In genomic region chr2:24679012-24679651, GRCm38 (mm10) we compare ENCODE assay signal across 8 mouse cellular contexts.
DNase-seq lines count a peak whose midpoint lies in the region; ATAC-seq and TF ChIP-seq lines count a peak whose summit lies in the region.

No protein-coding gene starts in this region.

- H3K36me3 ChIP-seq in intestine, embryonic 16.5 days (ENCODE audit: control insufficient read depth, insufficient read depth, low read length): no peaks in the 10 kb centered on the region
- H3K36me3 ChIP-seq in liver, embryonic 12.5 days: no peaks in the 10 kb centered on the region
- H3K36me3 ChIP-seq in midbrain, postnatal 0 days (ENCODE audit: insufficient read depth, low read length): peaks cover 42% of the 10 kb centered on the region
- H3K36me3 ChIP-seq in stomach, embryonic 15.5 days: no peaks in the 10 kb centered on the region

- H3K9me3 ChIP-seq in intestine, embryonic 16.5 days (ENCODE audit: control insufficient read depth, low read length): no peaks in the 10 kb centered on the region
- no peaks in the 10 kb centered on the region for H3K9me3 ChIP-seq in liver, embryonic 12.5 days (replicated peaks)
- no peaks in the 10 kb centered on the region for H3K9me3 ChIP-seq in midbrain, postnatal 0 days (ENCODE audit: low read length)
- H3K9me3 ChIP-seq in stomach, embryonic 15.5 days: no peaks in the 10 kb centered on the region

- 0 out of 2 replicates have a peak, but pooled peaks cover 3% of the 10 kb centered on the region for H3K4me1 ChIP-seq in intestine, embryonic 16.5 days (ENCODE audit: control insufficient read depth, insufficient read depth, low read length)
- no peaks in the 10 kb centered on the region for H3K4me1 ChIP-seq in liver, embryonic 12.5 days
- H3K4me1 ChIP-seq in midbrain, postnatal 0 days (ENCODE audit: insufficient read depth, low read length): no peaks in the 10 kb centered on the region
- no peaks in the 10 kb centered on the region for H3K4me1 ChIP-seq in stomach, embryonic 15.5 days

- H3K27me3 ChIP-seq in intestine, embryonic 16.5 days (replicated peaks; ENCODE audit: control insufficient read depth, insufficient read depth, low read length): no peaks in the 10 kb centered on the region; the same call in 1 of the 2 replicates
- H3K27me3 ChIP-seq in liver, embryonic 12.5 days (replicated peaks): peaks cover 28% of the 10 kb centered on the region
- no peaks in the 10 kb centered on the region for H3K27me3 ChIP-seq in midbrain, postnatal 0 days (ENCODE audit: insufficient read depth, low read length)
- 0 out of 2 replicates have a peak, but pooled peaks cover 3% of the 10 kb centered on the region for H3K27me3 ChIP-seq in stomach, embryonic 15.5 days (replicated peaks)

- WGBS in intestine, embryonic 16.5 days: 25% methylated on average over 50 of the region's 50 CpGs
- 25% methylated on average over 50 of the region's 50 CpGs for WGBS in liver, embryonic 12.5 days (ENCODE audit: insufficient replicate concordance)
- 25% methylated on average over 50 of the region's 50 CpGs for WGBS in midbrain, postnatal 0 days
- 28% methylated on average over 50 of the region's 50 CpGs for WGBS in stomach, embryonic 15.5 days

- peak overlapping the region; percentile 22; the same call in 1 of the 2 replicates for H3K9ac ChIP-seq in intestine, embryonic 16.5 days (ENCODE audit: low read depth, low read length)
- H3K9ac ChIP-seq in liver, embryonic 12.5 days: no peak overlapping the region
- no peak overlapping the region for H3K9ac ChIP-seq in midbrain, postnatal 0 days (replicated peaks; ENCODE audit: low read length, poor library complexity, severe bottlenecking)
- H3K9ac ChIP-seq in stomach, embryonic 15.5 days: no peak overlapping the region

- peak; percentile 33 for DNase-seq in cerebellum, adult 11-12 months
- no peak for DNase-seq in cerebellum, adult 8-10 months
- peak; percentile 60 for DNase-seq in brain, adult 2 months (ENCODE audit: low read depth, low spot score)
- peak; percentile 60 for DNase-seq in forelimb bud, embryonic 11.5 days (ENCODE audit: low read depth, low spot score)
- DNase-seq in midbrain, postnatal 0 days (ENCODE audit: low spot score): peak; percentile 59

- peak overlapping the region; percentile 62 for H3K4me2 ChIP-seq in intestine, embryonic 16.5 days (ENCODE audit: low read depth, low read length)
- H3K4me2 ChIP-seq in liver, embryonic 12.5 days: peak overlapping the region; percentile 42
- H3K4me2 ChIP-seq in midbrain, postnatal 0 days (ENCODE audit: low read depth, low read length, poor library complexity, severe bottlenecking): peak overlapping the region; percentile 9; the same call in 1 of the 2 replicates
- H3K4me2 ChIP-seq in stomach, embryonic 15.5 days: peak overlapping the region; percentile 45

- H3K4me3 ChIP-seq in intestine, embryonic 16.5 days (ENCODE audit: low read length): peak overlapping the region; percentile 34
- H3K4me3 ChIP-seq in liver, embryonic 12.5 days: no peak overlapping the region
- H3K4me3 ChIP-seq in midbrain, postnatal 0 days (ENCODE audit: low read depth, low read length): no peak overlapping the region
- H3K4me3 ChIP-seq in stomach, embryonic 15.5 days (replicated peaks): peak overlapping the region; percentile 12; the same call in 1 of the 2 replicates

- H3K27ac ChIP-seq in intestine, embryonic 16.5 days (ENCODE audit: low read length): no peak overlapping the region
- no peak overlapping the region for H3K27ac ChIP-seq in liver, embryonic 12.5 days
- H3K27ac ChIP-seq in midbrain, postnatal 0 days (ENCODE audit: low read depth, low read length): no peak overlapping the region
- no peak overlapping the region for H3K27ac ChIP-seq in stomach, embryonic 15.5 days

- peak; percentile 70 for TF ChIP-seq CTCF in midbrain, postnatal 0 days (IDR thresholded peaks at IDR 0.05)

- peak; percentile 70; the same call in 1 of the 2 replicates for ATAC-seq in intestine, embryonic 16.5 days
- 0 out of 2 replicates have a peak, but pooled peaks have one; percentile 21 for ATAC-seq in liver, embryonic 12.5 days
- ATAC-seq in midbrain, postnatal 0 days (ENCODE audit: low FRiP score): 0 out of 2 replicates have a peak, but pooled peaks have one; percentile 28
- ATAC-seq in stomach, embryonic 15.5 days (ENCODE audit: insufficient read depth, low FRiP score, low read depth): 0 out of 2 replicates have a peak, but pooled peaks have one; percentile 37

Comparison
In these comparisons a context has a peak if more than half of its experiments do, and no peak if none do; other contexts are left out.
1. H3K4me2 ChIP-seq: peak in every context shown above with its lines; median percentile 62 in intestine, embryonic 16.5 days; 45 in stomach, embryonic 15.5 days; 42 in liver, embryonic 12.5 days; 9 in midbrain, postnatal 0 days.
2. H3K4me3 ChIP-seq: peak in intestine, embryonic 16.5 days (single experiment) and stomach, embryonic 15.5 days (single experiment); none in liver, embryonic 12.5 days (single experiment) and midbrain, postnatal 0 days (single experiment).
3. Peak in every context shown above with its lines, with median percentiles within 50 percentile points of each other: ATAC-seq.